Mouse (Mus musculus): ENCODE measurements around the gene Nek8.
A peak's percentile ranks its signal among the peaks of the same experiment; 100 is the strongest.

The Nek8 gene

GRCm38 (mm10) chr11:78182961-78183844 is 6.7 kb upstream of the Nek8 start, which contains the start of gene Rpl23a:
Gene Rpl23a (minus strand): TSS chr11:78183584.
- DNase-seq = peak; percentile 85 to 86

GRCm38 (mm10) chr11:78182450-78182849 is 6.0 kb upstream of the Nek8 start:
- DNase-seq = no peak

GRCm38 (mm10) chr11:78181830-78182357 is 5.4 kb upstream of the Nek8 start:
- no peak for DNase-seq

- DNase-seq = no peak
Measured at GRCm38 (mm10) chr11:78180081-78180761, 3.7 kb upstream of the Nek8 start.

GRCm38 (mm10) chr11:78179438-78179999 is 3.0 kb upstream of the Nek8 start:
- DNase-seq = no peak

GRCm38 (mm10) chr11:78178859-78179437 is 2.5 kb upstream of the Nek8 start:
- peak; percentile 68 to 69 for DNase-seq

GRCm38 (mm10) chr11:78177903-78178858 is 1.7 kb upstream of the Nek8 start:
- peak; percentile 97 to 98 for DNase-seq

GRCm38 (mm10) chr11:78177437-78177836 is 962 bp upstream of the Nek8 start:
- DNase-seq = peak; percentile 64 to 65

- DNase-seq = peak; percentile 29 to 35
Measured at GRCm38 (mm10) chr11:78176905-78177331, 443 bp upstream of the Nek8 start.

- DNase-seq = no peak
Measured at GRCm38 (mm10) chr11:78175771-78176401, 589 bp downstream of the Nek8 start.

GRCm38 (mm10) chr11:78174506-78174905 is 2.0 kb downstream of the Nek8 start:
- no peak for DNase-seq

GRCm38 (mm10) chr11:78172748-78173383 is 3.6 kb downstream of the Nek8 start:
- DNase-seq = peak; percentile 46 to 62

GRCm38 (mm10) chr11:78172034-78172747 is 4.3 kb downstream of the Nek8 start:
- DNase-seq = peak; percentile 36 to 43

- DNase-seq = no peak
Measured at GRCm38 (mm10) chr11:78171328-78171727, 5.1 kb downstream of the Nek8 start.

- no peak for DNase-seq
Measured at GRCm38 (mm10) chr11:78170306-78170705, 6.2 kb downstream of the Nek8 start.

GRCm38 (mm10) chr11:78168541-78169468 is 7.7 kb downstream of the Nek8 start:
- DNase-seq = peak; percentile 27 to 28

GRCm38 (mm10) chr11:78167257-78167959 is 9.1 kb downstream of the Nek8 start:
- no peak for DNase-seq

GRCm38 (mm10) chr11:78166640-78167039 is 9.8 kb downstream of the Nek8 start:
- no peak for DNase-seq
